Mouse (Mus musculus): ENCODE results near the gene Prdm11.

GRCm38 (mm10) chr2:93007967-93008685 is 37.8 kb downstream of the Prdm11 start:
- TF ChIP-seq ZNF384 (IDR thresholded peaks at IDR 0.05; ENCODE audit: low read depth, low read length): no peak
- no peak for TF ChIP-seq ZC3H11A (IDR thresholded peaks at IDR 0.05; ENCODE audit: borderline replicate concordance, low read depth, low read length)
- TF ChIP-seq HCFC1 (IDR thresholded peaks at IDR 0.05; ENCODE audit: borderline replicate concordance, insufficient read depth, low read length): no peak

Data from ES-E14 (cell line).